Mouse (Mus musculus) layer of hippocampus, adult 18-20 months (tissue): ENCODE results near the gene Fmo6. TPM values are rescaled to one million over a fixed set of nuclear protein-coding genes. Genes with fewer than 3 reads are reported as not detected.

ENCODE experiments used
- total RNA-seq, 2 experiments: library from RNA; stranded (reverse); gene quantifications; 2 replicates each; pipeline ENCODE4 v1.2.3; 2021

Gene Fmo6
- total RNA-seq, 2 experiments from 2014 or later = not detected

Other genes starting within 250 kb of the Fmo6 start
- 100 to 1,000 TPM; 184 to 186 TPM for gene Prrc2c, start 197.0 kb downstream of the Fmo6 start, total RNA-seq
- gene Fmo4, start 123.5 kb downstream of the Fmo6 start, total RNA-seq = not detected
- 1 to 10 TPM; 7.3 to 8.6 TPM for gene Fmo1, start 70.9 kb downstream of the Fmo6 start, total RNA-seq
- 1 to 10 TPM; 3.2 to 5.5 TPM for gene Fmo2, start 38.8 kb downstream of the Fmo6 start, total RNA-seq
- not detected for gene Fmo3, start 47.0 kb upstream of the Fmo6 start, total RNA-seq
- not detected for gene Mroh9, start 148.2 kb upstream of the Fmo6 start, total RNA-seq